Mouse (Mus musculus) heart, postnatal 0 days (tissue): ENCODE data around the gene P4ha2.

Experiments used
- CTCF ChIP-seq: IDR thresholded peaks from 2 replicates; pipeline ENCODE4 v1.5.1; 2016; ENCODE audit warnings: antibody characterized with exemption, control low read depth, low read depth
- EP300 ChIP-seq: IDR thresholded peaks from 2 replicates; pipeline ENCODE4 v1.6.1; 2016; ENCODE audit warnings: antibody characterized with exemption, low read depth

DNA sequence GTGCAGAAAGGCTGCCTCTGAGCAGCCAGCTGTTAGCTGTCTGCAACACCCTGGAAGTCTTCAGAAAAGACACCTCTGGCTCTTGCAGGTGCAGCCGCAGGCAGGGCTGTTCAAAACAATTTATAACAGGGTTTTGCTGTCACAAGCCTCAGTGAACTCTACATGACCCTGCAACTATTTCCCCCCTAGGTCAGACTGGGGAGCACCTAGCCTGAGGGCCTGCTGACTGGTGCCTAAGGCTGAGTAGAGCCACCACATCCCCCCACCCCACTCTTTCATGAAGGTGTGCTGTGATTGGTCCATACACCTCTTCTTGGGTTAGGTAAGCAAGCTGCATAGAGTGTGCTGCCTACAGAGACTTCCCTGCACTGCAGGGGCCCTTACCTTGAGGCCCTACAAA lies 63.1 kb downstream of the P4ha2 start:
- TF ChIP-seq CTCF (no peak), EP300 (no peak)
